Mouse (Mus musculus) kidney, adult 2 months (tissue): ENCODE results near the gene Anxa1.

Experiments used
- CTCF ChIP-seq: fragments of 200-500 bp; conservative IDR thresholded peaks from 2 replicates; pipeline ENCODE4 v1.5.1; 2011; ENCODE audit warnings: low read depth, mild to moderate bottlenecking, control low read depth, low read length, moderate library complexity, mixed read lengths; ENCODE audit not compliant: insufficient read depth, insufficient read length
- POLR2A ChIP-seq: fragments of 200-500 bp; IDR thresholded peaks from one replicate; pipeline ENCODE4 v1.6.1; 2011; ENCODE audit warnings: low read depth, low read length, control low read depth

DNA sequence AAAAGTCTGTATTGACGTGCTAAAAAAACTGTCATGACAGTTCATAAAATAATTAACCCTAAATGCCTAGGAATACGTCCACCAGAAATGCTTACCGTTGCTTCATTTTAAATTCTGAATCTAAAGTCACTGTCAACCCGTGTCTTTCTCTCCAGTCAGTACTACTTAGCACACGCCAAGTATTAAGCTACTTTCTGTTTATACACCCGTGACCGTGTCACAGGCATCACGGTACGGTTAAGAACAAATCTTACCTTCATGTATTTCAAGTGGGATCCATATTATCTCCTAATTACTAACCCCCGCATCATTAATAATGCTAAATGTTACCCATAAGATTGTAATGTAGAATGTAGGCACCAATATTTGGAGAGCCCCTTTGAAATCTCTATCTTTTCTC, 46.7 kb downstream of the Anxa1 start:
- TF ChIP-seq CTCF (no peak), POLR2A (no peak)
